Mouse (Mus musculus) spleen, postnatal 14 days (tissue): ENCODE results near the gene Ucp2.

ENCODE experiments used
- DNase-seq, 2 experiments: peaks; one replicate each; pipeline ENCODE4 v3.0.0; 2021 to 2022; ENCODE audit warnings: low spot score in 2 of 2

Ucp2 gene

DNA sequence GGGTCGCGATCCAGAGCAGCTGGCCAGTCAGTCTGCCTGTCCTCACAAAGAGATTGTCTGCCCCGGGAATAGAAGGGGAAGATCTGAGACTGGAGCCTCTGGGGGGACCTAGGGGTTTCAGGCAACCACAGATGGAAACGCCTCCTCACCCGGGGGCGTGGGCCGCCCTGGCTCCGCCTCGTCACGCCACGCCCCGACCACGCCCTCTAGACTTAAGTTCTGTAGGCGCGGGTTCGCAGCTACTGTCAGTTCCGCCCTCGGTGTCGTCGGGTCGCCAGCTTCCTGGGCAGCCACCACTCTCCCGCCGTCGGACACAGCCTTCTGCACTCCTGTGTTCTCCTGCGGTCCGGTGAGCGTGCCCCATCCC, at the start of gene Ucp2:
Gene Ucp2, plus strand, starts transcription at position 221 of the 367 bp plus-strand sequence.
- DNase-seq: peak; percentile 97 to 98

DNA sequence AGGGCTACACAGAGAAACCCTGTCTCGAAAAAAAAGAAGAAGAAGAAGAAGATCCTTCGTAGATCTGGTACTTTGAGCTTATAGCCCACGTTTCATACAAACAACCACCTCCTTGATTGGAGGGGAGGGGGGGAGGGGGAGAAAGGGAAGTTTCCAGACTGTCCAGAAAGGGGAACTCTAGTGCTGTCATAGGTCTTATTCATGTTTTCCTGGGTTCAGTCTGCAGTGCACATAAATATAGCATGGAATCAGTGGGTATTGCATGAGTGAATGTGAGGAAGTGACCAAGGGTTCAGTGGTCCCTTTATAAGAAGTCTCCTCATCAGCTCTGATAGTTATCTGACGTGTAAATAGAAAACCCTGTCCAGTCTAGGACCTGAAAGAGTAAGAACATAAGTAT, 49.4 kb upstream of the Ucp2 start:
- no peak for DNase-seq

DNA sequence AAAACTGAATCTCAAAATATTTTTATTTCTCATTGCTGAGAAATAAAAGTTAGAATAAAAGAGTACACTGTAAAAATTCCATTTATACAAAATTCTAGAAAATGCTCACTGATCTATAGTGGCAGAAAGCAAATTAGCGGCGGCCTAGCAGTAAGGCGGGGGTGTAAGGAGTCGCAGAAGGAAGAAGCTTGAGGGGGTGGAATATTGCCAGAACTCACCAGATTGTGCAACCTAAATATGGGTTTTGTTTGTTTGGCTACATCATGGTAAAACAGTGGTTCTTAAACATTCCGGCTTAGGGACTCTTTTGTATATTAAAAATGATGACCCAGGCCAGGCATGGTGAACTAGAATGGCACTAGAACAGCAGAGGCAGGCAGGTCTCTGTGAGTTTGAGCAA, 46.9 kb upstream of the Ucp2 start:
- DNase-seq: no peak

- no peak for DNase-seq
Measured at GRCm38 (mm10) chr7:100448530-100448929, 44.6 kb upstream of the Ucp2 start.

DNA sequence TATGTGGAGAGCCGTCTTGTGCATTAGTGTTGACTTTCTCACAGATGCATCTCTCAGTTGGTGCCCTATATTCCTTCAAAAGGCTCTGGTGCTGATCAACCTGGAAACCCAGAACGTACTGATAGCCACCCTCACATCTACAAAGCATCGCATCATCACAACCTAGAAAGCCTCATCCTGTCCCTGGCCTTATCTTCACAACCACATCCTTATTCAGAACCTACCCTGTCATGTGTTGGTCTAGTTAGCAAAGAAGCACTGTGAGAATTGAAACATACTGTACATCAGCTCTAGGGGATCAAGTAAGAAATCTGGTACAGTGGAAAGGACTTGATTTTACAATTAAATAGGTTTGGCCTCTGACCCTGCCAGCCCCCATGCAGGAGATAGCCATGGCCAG, 44.2 kb upstream of the Ucp2 start:
- no peak for DNase-seq

GRCm38 (mm10) chr7:100458153-100458552, 35.0 kb upstream of the Ucp2 start:
- DNase-seq: peak in 1 of 2 experiments; percentile 42

- DNase-seq: no peak
Measured at GRCm38 (mm10) chr7:100459862-100460261, 33.3 kb upstream of the Ucp2 start.

DNA sequence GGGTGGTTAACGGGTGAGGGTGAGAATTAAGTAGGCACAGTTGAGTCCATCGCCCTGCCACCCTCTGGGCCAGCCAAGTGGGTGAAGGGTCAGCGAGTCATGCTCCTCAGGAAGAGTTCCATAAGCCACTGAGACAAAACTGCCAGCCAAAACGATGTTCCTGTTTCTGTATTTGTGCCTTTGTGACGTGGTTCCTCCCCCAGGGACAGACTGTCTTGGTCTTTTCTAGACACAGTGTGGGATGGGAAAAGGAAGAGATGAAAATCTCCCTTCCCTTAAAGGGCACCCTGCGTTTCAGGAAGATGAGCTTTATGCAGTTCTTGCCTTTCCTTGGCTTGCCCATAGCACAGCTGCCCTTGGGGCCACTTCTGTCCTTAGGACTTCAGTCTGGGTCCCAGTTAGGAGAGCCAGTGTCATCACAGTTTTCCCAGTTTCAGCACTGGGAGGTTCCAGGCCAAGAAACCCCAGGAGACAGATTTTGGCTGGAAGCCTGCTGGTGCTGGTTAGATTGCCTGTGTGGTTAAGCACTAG, 31.5 kb upstream of the Ucp2 start:
- no peak for DNase-seq

DNA sequence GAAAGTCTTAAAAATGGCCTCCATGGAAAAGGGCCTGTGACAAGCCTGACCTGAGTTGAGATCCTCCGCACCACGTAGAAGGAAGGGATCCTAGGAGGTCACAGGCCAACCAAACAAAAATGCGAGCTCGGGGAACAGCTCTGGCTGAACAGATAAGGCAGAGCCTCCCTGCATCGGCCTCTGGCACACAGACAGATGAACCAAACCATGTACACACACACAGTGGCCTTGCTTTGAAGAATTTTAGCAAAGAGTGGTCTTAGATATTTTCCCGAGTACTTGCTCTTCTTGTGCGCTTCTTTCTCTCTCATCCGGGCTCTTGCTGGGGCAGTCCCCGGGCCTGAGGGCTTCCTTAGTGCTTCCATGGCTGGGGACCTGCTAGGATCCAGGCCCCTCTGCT, 29.9 kb upstream of the Ucp2 start:
- DNase-seq: peak; percentile 43 to 47

DNA sequence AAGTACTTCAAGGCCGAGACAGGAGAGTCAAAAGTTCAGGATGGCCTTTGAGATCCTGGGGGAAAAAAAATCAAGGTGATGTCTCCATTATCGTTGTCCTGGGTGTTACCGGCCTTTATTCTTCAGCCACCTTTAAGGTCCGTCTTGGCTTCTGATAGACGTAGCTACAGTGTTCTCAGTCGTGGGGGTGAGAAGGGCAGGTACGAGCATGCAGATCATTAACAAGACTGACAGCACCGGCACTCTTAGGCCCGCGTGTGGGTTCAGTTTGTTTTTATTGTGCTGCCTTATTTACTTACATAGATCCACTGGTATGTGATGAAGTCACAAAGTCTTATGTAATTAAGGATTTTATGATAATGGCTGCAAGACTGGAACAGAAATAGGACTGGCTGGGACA, 29.4 kb upstream of the Ucp2 start:
- DNase-seq: no peak

DNA sequence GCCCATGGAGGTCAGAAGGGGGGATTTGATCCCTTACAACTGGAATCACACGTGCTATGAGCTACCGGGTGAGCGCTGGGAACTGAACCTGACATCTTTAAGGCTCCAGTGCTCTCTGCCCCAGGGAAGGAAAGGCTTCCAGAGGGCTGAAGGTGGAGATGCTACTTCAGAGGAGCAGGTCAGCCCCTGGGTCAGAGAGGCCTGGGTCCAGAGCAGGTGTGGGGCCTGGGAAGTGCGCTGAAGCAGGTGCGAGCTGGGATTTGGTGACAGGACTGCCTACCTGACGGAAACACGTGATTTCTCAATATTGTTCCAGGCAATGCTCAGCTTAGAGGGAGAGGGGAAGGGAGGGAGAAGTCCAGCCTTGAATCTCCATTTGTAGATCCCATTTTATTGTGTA, 28.9 kb upstream of the Ucp2 start:
- DNase-seq: no peak

DNA sequence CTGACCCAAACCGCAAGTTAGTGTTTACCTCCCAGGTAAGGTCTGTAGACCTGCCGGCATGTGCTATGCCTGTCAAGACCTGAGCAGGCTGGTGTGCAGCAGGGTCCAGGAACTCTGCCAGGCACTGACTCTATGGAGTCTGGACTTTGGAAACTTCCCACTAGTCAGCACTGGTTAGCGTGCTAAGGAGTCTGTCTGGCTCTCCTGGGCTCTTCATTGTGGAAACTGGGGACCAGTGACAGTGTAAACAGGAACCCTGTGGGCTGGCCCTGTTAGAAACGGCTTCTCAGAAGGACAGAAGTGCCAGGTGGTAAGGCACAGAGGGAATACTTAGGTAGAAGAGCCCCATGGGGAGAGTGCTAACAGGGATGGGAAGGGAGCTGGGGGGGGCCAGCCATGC, 27.9 kb upstream of the Ucp2 start:
- DNase-seq: no peak

GRCm38 (mm10) chr7:100465656-100466309, 27.4 kb upstream of the Ucp2 start:
- DNase-seq: peak; percentile 52 to 64

DNA sequence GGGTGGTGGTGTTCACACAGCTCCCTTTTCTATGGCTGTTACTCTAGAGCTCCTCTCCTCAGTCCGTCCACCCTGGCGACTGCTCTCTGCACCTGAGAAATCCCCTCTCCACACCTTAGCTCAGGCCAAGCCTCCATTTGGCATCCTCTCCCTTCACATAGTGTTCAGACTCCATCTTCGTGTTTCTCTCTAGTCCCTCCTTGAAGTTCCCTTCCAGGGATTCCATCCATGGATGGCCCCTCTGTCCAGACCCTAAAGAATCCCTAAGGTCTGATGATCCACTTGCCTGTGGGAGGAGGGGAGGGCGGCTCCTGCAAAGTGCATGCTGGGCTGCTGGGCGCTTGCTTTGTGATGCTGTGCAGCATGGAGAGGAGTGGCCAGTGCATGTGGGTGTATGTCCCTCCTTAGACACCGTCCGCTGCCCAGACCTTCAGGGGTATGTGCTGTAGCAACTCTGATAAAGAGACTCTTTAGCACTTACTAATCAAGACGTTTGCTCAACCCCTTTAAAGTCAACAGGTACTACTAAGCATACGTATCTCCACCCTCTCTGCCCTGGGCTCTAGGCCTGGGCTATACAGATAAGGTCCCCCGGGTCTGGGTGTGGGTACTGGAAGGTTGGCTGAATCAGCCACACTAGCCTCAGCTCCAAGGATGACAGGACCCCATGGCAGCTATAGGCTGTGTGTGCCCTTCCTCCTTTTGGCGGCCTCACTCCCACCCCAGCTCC, 26.2 kb upstream of the Ucp2 start:
- DNase-seq: peak; percentile 59 to 67

- DNase-seq: no peak
Measured at GRCm38 (mm10) chr7:100468761-100469160, 24.4 kb upstream of the Ucp2 start.

GRCm38 (mm10) chr7:100469502-100469901, 23.6 kb upstream of the Ucp2 start:
- DNase-seq: no peak

- DNase-seq: no peak
Measured at GRCm38 (mm10) chr7:100470796-100471406, 22.2 kb upstream of the Ucp2 start.

GRCm38 (mm10) chr7:100471407-100471797, 21.7 kb upstream of the Ucp2 start:
- DNase-seq: no peak

- DNase-seq: no peak
Measured at GRCm38 (mm10) chr7:100472777-100473176, 20.4 kb upstream of the Ucp2 start, which contains the start of gene Ucp3. Gene Ucp3, plus strand, starts transcription at chr7:100472990.

- DNase-seq: no peak
Measured at GRCm38 (mm10) chr7:100473846-100474454, 19.2 kb upstream of the Ucp2 start.

- no peak for DNase-seq
Measured at GRCm38 (mm10) chr7:100474680-100475079, 18.5 kb upstream of the Ucp2 start.

DNA sequence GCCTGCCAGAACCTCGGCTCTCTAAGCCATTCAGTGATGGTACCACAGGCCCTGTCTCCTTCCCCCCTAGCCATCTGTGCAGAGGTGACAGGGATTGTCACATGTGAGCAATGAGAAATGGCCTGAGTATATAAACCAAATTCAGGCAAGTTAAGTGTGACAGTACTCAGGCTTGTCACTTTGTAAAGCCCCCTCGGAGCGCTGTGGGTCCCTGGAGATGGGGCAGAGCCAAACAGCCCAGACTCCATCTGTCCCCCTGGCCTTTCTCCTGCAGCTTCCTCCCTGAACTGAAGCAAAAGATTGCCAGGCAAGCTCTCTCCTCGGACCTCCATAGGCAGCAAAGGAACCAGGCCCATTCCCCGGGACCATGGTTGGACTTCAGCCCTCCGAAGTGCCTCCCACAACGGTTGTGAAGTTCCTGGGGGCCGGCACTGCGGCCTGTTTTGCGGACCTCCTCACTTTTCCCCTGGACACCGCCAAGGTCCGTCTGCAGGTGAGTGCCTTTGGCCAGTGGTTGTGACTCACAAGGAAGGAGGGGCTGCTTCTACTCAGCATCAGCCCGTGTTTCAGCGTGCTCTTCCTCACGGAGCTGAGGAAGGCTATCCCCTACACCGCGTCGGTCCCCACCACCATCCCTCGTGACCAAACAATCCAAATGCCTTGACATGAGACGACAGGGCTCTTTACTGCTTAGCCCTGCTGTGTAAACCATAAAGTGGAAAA, 13.9 kb upstream of the Ucp2 start:
- no peak for DNase-seq
